Mouse (Mus musculus): ENCODE data around the gene 4833427G06Rik.

DNA sequence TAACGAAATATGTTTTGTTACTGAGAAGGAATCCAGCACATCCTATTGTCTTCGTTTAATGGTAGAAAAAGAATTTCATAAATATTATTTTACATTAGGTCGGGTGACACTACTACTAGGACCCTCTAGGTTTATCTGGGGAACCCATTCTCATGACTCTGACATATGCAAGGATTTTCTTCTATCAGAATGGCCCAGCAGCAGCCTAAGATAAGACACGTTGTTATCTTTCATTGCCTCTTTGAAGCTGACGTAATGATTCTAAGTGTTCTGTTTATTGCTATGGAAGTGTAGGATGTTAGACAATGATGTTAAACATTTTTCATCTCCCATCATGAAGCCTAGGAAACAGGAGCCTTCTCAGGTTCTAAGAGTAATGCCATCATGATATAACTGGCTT is 8.2 kb downstream of the 4833427G06Rik start:
- TF ChIP-seq CTCF (IDR thresholded peaks at IDR 0.05) (no peak), EP300 (IDR thresholded peaks at IDR 0.05) (no peak)

All from lung, postnatal 0 days (tissue).